Comparison of ENCODE assay signal across 8 mouse cellular contexts in the genomic region with DNA sequence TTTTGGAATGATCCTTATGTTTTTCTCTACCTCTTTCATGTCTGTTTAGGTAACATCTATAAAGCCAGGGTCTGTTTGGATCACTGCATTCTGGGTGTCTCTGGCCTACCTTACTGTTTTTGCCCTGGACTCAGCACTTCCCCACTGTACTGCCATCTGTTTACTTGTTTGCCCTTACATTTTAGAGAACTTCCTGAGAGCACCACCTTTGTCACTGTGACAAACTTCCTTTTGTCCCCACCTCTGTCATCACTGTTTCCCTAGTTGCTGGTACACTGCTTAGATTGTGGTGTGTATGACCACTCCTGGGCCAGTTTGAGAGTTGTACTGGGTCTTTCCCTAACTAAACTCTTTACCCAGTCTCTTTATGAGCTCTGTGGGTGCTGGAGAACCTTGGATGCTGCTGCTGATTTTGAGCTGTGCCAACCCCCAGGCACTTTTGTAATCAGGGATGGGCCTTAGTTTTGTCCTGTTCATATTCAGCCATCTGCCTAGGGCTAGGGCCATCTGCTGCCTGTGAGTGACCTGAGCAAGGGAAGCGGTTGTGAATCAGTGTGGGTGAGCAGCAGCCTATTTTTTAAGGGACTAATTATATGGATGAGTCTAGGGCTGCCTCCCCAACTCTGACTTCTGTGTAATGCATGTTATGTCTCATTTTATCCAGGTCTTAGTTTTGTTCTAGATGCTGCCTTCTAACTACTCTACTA. TPM values are rescaled to one million over a fixed set of nuclear protein-coding genes. Genes with fewer than 3 reads are reported as not detected.
DNase-seq lines count a peak whose midpoint lies in the region; ATAC-seq lines count a peak whose summit lies in the region.

No protein-coding gene starts in this region.

- H3K4me2 ChIP-seq in liver, embryonic 13.5 days: no peak overlapping the region; the same call in 1 of the 2 replicates

- ATAC-seq in frontal cortex, adult (ENCODE audit: low TSS enrichment): peak; percentile 11; the same call in 1 of the 2 replicates
- no peak for ATAC-seq in liver, embryonic 13.5 days (ENCODE audit: low read depth)

- no peaks in the 10 kb centered on the region for H3K36me3 ChIP-seq in liver, embryonic 13.5 days

- peaks cover 98% of the 10 kb centered on the region for H3K4me1 ChIP-seq in liver, embryonic 13.5 days (replicated peaks)

- H3K9ac ChIP-seq in liver, embryonic 13.5 days: peak overlapping the region; percentile 40; the same call in 1 of the 2 replicates

- no peaks in the 10 kb centered on the region for H3K27me3 ChIP-seq in liver, embryonic 13.5 days

- DNase-seq in frontal cortex, postnatal 36 days (ENCODE audit: low spot score in 2 of 2): no peak
- DNase-seq in B cell, adult 2 months: peak; percentile 45 to 49
- DNase-seq in cerebellum, postnatal 25 days: peak; percentile 93 to 94
- no peak for DNase-seq in liver, embryonic 13.5 days
- peak; percentile 71 for DNase-seq in retina, postnatal 1 day
- DNase-seq in gastrocnemius, adult 8-10 months (ENCODE audit: low spot score in 2 of 2): no peak
- no peak for DNase-seq in MN1 (ENCODE audit: low spot score)

- no peaks in the 10 kb centered on the region for H3K9me3 ChIP-seq in liver, embryonic 13.5 days (replicated peaks)

- H3K27ac ChIP-seq in liver, embryonic 13.5 days: peak overlapping the region; percentile 82

- WGBS in liver, embryonic 13.5 days (ENCODE audit: insufficient replicate concordance): 69% methylated on average over 1 of the region's 1 CpGs

- no peak overlapping the region for H3K4me3 ChIP-seq in liver, embryonic 13.5 days (replicated peaks)

RNA-seq across cellular contexts. Expression of gene Susd6, which starts 26.2 kb away (rescaled TPM):
- polyA plus RNA-seq in liver, embryonic 13.5 days (2015; fragmentation: Nextera tagmentation; extraction: Ambion mirVana): 9.4 and 11.6 TPM in 2 replicates
- total RNA-seq in gastrocnemius, adult 8-10 months (2022): 10 to 100 TPM; 39.3 to 51.9 (median 44.3) TPM

RNA-seq across cellular contexts. Expression of gene Ccdc177, which starts 56.0 kb away (rescaled TPM):
- polyA plus RNA-seq in liver, embryonic 13.5 days (2015; fragmentation: Nextera tagmentation; extraction: Ambion mirVana): not detected in 2 replicates
- total RNA-seq in gastrocnemius, adult 8-10 months (2022): not detected

Comparison
In these comparisons a context has a peak if more than half of its experiments do, and no peak if none do; other contexts are left out.
1. DNase-seq: peak in B cell, adult 2 months (2 of 2), cerebellum, postnatal 25 days (2 of 2) and retina, postnatal 1 day (single experiment); none in frontal cortex, postnatal 36 days (0 of 2), liver, embryonic 13.5 days (single experiment), gastrocnemius, adult 8-10 months (0 of 2) and MN1 (single experiment).